Mouse (Mus musculus) liver, embryonic 16.5 days (tissue): ENCODE data around the gene Cdc42se2. TPM values are rescaled to one million over a fixed set of nuclear protein-coding genes. Genes with fewer than 3 reads are reported as not detected.

Experiments used
- ATAC-seq: fragments of 200-750 bp; cut with Nextera tagmentation; 2 replicates; pipeline ENCODE4 v1.8.0; 2017; ENCODE audit warnings: low read depth, mild to moderate bottlenecking, moderate number of reproducible peaks, moderate library complexity
- H3K27ac ChIP-seq: fragments of 300-500 bp; sonication (generic); 2 replicates; pipeline ENCODE4 v1.5.1; 2014; ENCODE audit warnings: mild to moderate bottlenecking, low read length
- H3K27me3 ChIP-seq: fragments of 300-500 bp; sonication (generic); 2 replicates; pipeline ENCODE4 v1.6.1; 2014; ENCODE audit warnings: low read depth, low read length, mixed read lengths; ENCODE audit not compliant: control insufficient read depth, insufficient read depth
- H3K36me3 ChIP-seq: fragments of 300-500 bp; sonication (generic); 2 replicates; pipeline ENCODE4 v1.6.1; 2014; ENCODE audit warnings: mild to moderate bottlenecking; ENCODE audit not compliant: control insufficient read depth, insufficient read depth
- H3K4me1 ChIP-seq: fragments of 300-500 bp; sonication (generic); 2 replicates; pipeline ENCODE4 v1.6.1; 2014; ENCODE audit warnings: low read depth, low read length, mixed read lengths; ENCODE audit not compliant: control insufficient read depth
- H3K4me2 ChIP-seq: fragments of 300-500 bp; sonication (generic); 2 replicates; pipeline ENCODE4 v1.6.1; 2014; ENCODE audit warnings: low read depth, low read length, mixed read lengths
- H3K4me3 ChIP-seq: fragments of 300-500 bp; sonication (generic); 2 replicates; pipeline ENCODE4 v1.5.1; 2014; ENCODE audit warnings: low read depth, mild to moderate bottlenecking, low read length
- H3K9ac ChIP-seq: fragments of 300-500 bp; sonication (generic); 2 replicates; pipeline ENCODE4 v1.6.1; 2014; ENCODE audit warnings: low read depth, low read length
- H3K9me3 ChIP-seq: fragments of 300-500 bp; sonication (generic); replicated peaks from 2 replicates; pipeline ENCODE4 v1.6.1; 2016; ENCODE audit warnings: low read length; ENCODE audit not compliant: control insufficient read depth
- WGBS: fragments of 180-500 bp; shearing (Covaris S2); extraction: QIAGEN DNeasy Blood & Tissue Kit; methylation state at CpG from one replicate; pipeline ENCODE4 v1.1.7; 2014; ENCODE audit not compliant: insufficient replicate concordance; 5-methylcytosine and 5-hydroxymethylcytosine counted together
- polyA plus RNA-seq: library from polyadenylated mRNA; unstranded; fragments of >200 nt; fragmentation: Nextera tagmentation; extraction: Ambion mirVana; gene quantifications from 2 replicates; pipeline ENCODE4 v1.2.1, GENCODE M21; 2015

Gene Cdc42se2
- polyA plus RNA-seq, 1 experiment from 2014 or later = 19.1 TPM

DNA sequence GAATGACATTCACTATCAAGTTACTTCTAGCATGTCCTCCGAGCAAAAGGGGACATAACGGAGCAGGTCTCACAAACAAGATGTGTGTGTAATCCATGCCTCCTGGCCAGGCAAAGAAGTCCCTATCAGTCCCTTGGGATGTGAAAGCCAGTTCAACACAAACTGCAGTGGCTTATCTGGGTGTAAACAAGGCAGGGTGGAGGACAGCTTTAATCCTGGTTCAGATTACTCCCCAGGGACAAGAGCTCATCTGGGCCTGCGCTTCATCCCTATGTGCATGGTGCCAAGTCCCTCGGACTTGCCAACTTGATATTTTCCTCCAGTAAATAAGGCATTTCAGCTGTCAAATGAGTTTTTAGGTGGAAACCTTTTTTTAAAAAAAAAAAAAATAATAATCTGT is 36.0 kb downstream of the Cdc42se2 start:
- Histone ChIP-seq H3K4me3 (no peak overlapping the region), H3K9me3 (no peaks in the 10 kb centered on the region), H3K4me1 (no peaks in the 10 kb centered on the region), H3K4me2 (no peak overlapping the region), H3K36me3 (no peaks in the 10 kb centered on the region), H3K27ac (no peak overlapping the region), H3K27me3 (no peaks in the 10 kb centered on the region), H3K9ac (no peak overlapping the region)
- ATAC-seq = no peak
- 62% methylated on average over 4 of the region's 4 CpGs for WGBS

DNA sequence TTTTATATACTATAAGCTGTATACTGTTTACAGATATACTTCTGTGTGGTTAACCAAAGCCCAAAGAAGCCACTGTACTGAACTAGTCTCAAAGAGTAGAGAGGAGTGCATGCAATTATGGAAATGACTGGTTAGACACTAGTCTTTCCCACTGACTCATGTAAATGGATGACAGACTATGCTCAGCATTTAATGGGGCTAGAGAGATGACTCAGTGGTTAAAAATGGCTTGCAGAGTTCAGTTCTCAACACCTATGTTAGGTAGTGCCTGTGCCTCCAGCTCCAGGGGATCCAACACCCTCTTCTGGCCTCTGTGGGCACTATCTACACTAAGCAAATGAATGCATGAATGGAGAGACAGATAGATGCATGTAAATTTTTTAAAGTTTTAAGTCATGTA is 38.6 kb downstream of the Cdc42se2 start:
- H3K4me3 ChIP-seq = no peak overlapping the region
- no peak for ATAC-seq
- no peaks in the 10 kb centered on the region for H3K4me1 ChIP-seq
- no peak overlapping the region for H3K9ac ChIP-seq
- no peak overlapping the region for H3K4me2 ChIP-seq
- H3K27ac ChIP-seq = no peak overlapping the region
- H3K36me3 ChIP-seq = no peaks in the 10 kb centered on the region
- H3K27me3 ChIP-seq = no peaks in the 10 kb centered on the region
- H3K9me3 ChIP-seq = no peaks in the 10 kb centered on the region

- Histone ChIP-seq H3K4me2 (no peak overlapping the region), H3K27me3 (no peaks in the 10 kb centered on the region), H3K9ac (no peak overlapping the region), H3K27ac (no peak overlapping the region), H3K4me3 (no peak overlapping the region), H3K36me3 (no peaks in the 10 kb centered on the region), H3K4me1 (no peaks in the 10 kb centered on the region; the same call in 1 of the 2 replicates), H3K9me3 (no peaks in the 10 kb centered on the region)
- 76% methylated on average over 1 of the region's 1 CpGs for WGBS
- ATAC-seq = no peak
Observed at GRCm38 (mm10) chr11:54744231-54744630, 43.2 kb downstream of the Cdc42se2 start.

DNA sequence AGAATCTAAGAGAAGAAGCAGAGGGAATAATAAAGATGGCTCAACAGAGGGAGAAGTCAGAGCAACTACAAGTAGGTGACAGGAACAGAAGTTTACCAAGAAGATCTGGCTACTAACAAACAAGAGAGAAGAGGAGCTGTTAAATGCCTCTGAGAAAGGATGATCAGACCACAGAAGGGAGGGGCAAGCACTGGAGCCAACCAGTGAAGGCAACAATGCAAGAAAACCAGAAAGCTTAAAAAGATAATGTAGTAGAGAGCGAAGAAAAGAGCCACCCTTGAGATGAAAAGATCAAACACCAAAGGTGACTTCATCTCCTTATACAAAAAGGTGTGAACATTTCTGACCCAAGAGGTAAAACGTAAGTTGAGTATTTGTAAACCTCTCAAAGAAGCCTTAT is 46.1 kb downstream of the Cdc42se2 start:
- ATAC-seq = no peak
- Histone ChIP-seq H3K27ac (no peak overlapping the region), H3K4me3 (no peak overlapping the region), H3K9ac (no peak overlapping the region), H3K9me3 (no peaks in the 10 kb centered on the region), H3K4me1 (no peaks in the 10 kb centered on the region; the same call in 1 of the 2 replicates), H3K4me2 (no peak overlapping the region), H3K36me3 (no peaks in the 10 kb centered on the region), H3K27me3 (no peaks in the 10 kb centered on the region)
- WGBS = 51% methylated on average over 2 of the region's 2 CpGs

DNA sequence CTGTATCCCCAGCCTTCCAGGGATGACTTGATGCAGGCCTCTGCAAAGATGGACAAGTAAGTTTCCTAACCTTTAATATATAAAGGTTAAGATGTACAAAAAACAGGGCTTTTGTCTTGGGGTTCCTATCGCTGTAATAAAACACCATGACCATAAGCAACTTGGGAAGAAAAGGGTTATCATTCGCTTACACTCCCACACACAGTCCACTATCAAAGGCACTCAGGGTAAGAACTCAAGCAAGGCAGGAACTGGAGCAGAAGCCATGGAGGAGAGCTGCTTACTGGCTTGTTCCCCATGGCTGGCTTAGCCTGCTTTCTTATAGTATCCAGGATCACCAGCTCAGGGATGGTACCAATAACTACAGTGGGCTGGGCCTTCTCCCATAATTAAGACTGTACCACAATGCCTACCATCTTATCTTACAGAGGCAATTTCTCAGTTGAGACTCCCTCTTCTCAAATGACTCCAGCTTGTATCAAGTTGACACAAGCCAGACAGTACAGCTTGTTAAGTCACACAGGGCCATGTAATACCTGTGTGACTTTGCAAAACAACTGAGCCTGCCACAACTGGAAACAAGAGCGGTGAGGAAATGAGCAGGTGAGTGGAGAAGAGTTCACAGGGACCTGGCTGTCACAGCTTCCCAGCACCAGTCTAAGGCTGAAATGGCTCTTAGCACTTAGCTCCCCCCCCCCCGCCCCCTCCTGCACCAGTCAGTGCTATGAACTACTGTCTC is 48.3 kb downstream of the Cdc42se2 start:
- no peak overlapping the region for H3K27ac ChIP-seq
- no peak for ATAC-seq
- no peak overlapping the region for H3K4me3 ChIP-seq
- no peak overlapping the region for H3K9ac ChIP-seq
- no peaks in the 10 kb centered on the region; the same call in 1 of the 2 replicates for H3K36me3 ChIP-seq
- no peaks in the 10 kb centered on the region for H3K27me3 ChIP-seq
- H3K4me2 ChIP-seq = no peak overlapping the region
- H3K4me1 ChIP-seq = no peaks in the 10 kb centered on the region; the same call in 1 of the 2 replicates
- 59% methylated on average over 4 of the region's 4 CpGs for WGBS
- no peaks in the 10 kb centered on the region for H3K9me3 ChIP-seq

- H3K4me3 ChIP-seq = no peak overlapping the region
- ATAC-seq = no peak
- H3K4me2 ChIP-seq = no peak overlapping the region
- no peaks in the 10 kb centered on the region; the same call in 1 of the 2 replicates for H3K4me1 ChIP-seq
- no peak overlapping the region for H3K9ac ChIP-seq
- H3K36me3 ChIP-seq = no peaks in the 10 kb centered on the region; the same call in 1 of the 2 replicates
- no peaks in the 10 kb centered on the region for H3K27me3 ChIP-seq
- no peak overlapping the region for H3K27ac ChIP-seq
- H3K9me3 ChIP-seq = no peaks in the 10 kb centered on the region
- 58% methylated on average over 5 of the region's 5 CpGs for WGBS
Observed at GRCm38 (mm10) chr11:54736903-54737302, 50.6 kb downstream of the Cdc42se2 start.

DNA sequence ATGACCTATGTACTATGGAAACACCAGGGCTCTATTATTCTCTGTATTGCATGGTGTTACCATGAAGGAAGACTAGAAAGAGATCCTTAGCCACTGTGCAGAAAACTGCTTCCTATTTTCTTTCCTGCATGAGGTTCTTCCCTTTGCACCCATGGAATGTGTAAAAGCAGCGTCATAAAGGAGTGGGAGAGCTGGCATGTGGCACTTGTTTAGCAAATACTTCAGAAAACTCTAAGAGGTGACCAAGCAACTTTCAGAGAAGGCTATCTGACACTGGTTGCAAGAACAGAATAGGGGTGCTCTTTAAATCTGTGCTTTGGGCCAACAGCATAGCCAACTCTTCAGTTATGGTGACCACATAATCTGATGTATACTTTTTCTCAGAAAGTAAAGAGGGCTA is 52.4 kb downstream of the Cdc42se2 start:
- Histone ChIP-seq H3K4me1 (no peaks in the 10 kb centered on the region; the same call in 1 of the 2 replicates), H3K27me3 (no peaks in the 10 kb centered on the region), H3K36me3 (no peaks in the 10 kb centered on the region; the same call in 1 of the 2 replicates), H3K9ac (no peak overlapping the region), H3K4me3 (no peak overlapping the region), H3K9me3 (no peaks in the 10 kb centered on the region), H3K27ac (no peak overlapping the region), H3K4me2 (no peak overlapping the region)
- WGBS = 71% methylated on average over 1 of the region's 1 CpGs
- no peak for ATAC-seq

DNA sequence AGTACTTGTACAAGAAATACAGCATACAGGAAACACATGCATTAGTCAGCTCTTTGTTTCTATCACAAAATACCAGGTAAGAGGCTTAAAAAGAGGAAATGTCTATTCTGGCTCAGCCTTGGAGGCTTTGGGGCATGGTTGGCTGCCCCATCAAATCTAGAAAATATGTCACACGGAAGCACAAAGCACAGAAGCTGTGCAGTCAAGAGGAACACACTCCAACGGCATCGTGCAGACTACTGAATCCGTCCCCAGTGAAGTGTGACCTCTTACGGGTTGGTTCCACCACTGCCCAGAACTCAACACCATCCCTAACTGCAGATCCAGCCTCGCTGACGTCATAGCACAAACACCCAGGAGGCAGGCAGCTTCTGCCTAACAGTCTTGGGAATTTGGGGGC is 53.9 kb downstream of the Cdc42se2 start:
- H3K4me3 ChIP-seq = no peak overlapping the region
- peaks cover 2% of the 10 kb centered on the region; the same call in 1 of the 2 replicates for H3K36me3 ChIP-seq
- WGBS = 54% methylated on average over 7 of the region's 7 CpGs
- H3K9me3 ChIP-seq = no peaks in the 10 kb centered on the region
- no peak overlapping the region for H3K4me2 ChIP-seq
- ATAC-seq = no peak
- no peak overlapping the region for H3K9ac ChIP-seq
- no peak overlapping the region for H3K27ac ChIP-seq
- no peaks in the 10 kb centered on the region for H3K27me3 ChIP-seq
- H3K4me1 ChIP-seq = no peaks in the 10 kb centered on the region; the same call in 1 of the 2 replicates

- 46% methylated on average over 7 of the region's 7 CpGs for WGBS
Observed at GRCm38 (mm10) chr11:54731367-54731766, 56.1 kb downstream of the Cdc42se2 start.

More at GRCm38 (mm10) chr11:54731367-54731766, 56.1 kb downstream of the Cdc42se2 start:
- H3K4me3 ChIP-seq = no peak overlapping the region
- H3K9me3 ChIP-seq = no peaks in the 10 kb centered on the region
- H3K36me3 ChIP-seq = peaks cover 2% of the 10 kb centered on the region; the same call in 1 of the 2 replicates
- no peaks in the 10 kb centered on the region for H3K27me3 ChIP-seq
- H3K9ac ChIP-seq = no peak overlapping the region
- H3K27ac ChIP-seq = no peak overlapping the region
- ATAC-seq = 0 out of 2 replicates have a peak, but pooled peaks have one; percentile 11
- no peaks in the 10 kb centered on the region; the same call in 1 of the 2 replicates for H3K4me1 ChIP-seq
- no peak overlapping the region for H3K4me2 ChIP-seq
